Mouse (Mus musculus): ENCODE measurements around the gene Park7. TPM values are rescaled to one million over a fixed set of nuclear protein-coding genes. Genes with fewer than 3 reads are reported as not detected.
A peak's percentile ranks its signal among the peaks of the same experiment; 100 is the strongest.

Gene Park7
- total and polyA plus RNA-seq, 3 experiments, result 148 to 265 (median 234) TPM

GRCm38 (mm10) chr4:150889273-150889954, 24.8 kb downstream of the Park7 start:
- Histone ChIP-seq H3K27ac (peak overlapping the region; percentile 26; the same call in 1 of the 2 replicates), H3K79me2 (replicated peaks; ENCODE audit: control insufficient read depth, insufficient read depth, low read length) (no peaks in the 10 kb centered on the region), H3K4me1 (ENCODE audit: control insufficient read depth, insufficient read depth, low read length) (no peaks in the 10 kb centered on the region; the same call in 1 of the 2 replicates), H3K9ac (ENCODE audit: low read depth, low read length) (peak overlapping the region; percentile 7; the same call in 1 of the 2 replicates), H3K27me3 (ENCODE audit: control insufficient read depth, insufficient read depth, low read length) (no peaks in the 10 kb centered on the region), H3K36me3 (ENCODE audit: control insufficient read depth, insufficient read depth, low read length) (no peaks in the 10 kb centered on the region), H3K4me3 (peak overlapping the region; percentile 26)
- DNase-seq, result no peak
- intact Hi-C loops (cut with DNase I), result no loop called here
- 34% methylated on average over 20 of the region's 20 CpGs for WGBS
- TF ChIP-seq POLR2A (IDR thresholded peaks at IDR 0.05; ENCODE audit: insufficient read depth, low read depth, low read length), result 0 out of 2 replicates have a peak, but pooled peaks have one; percentile 21
- no peak for TF ChIP-seq CTCF (IDR thresholded peaks at IDR 0.05)
- no peak for TF ChIP-seq EP300 (IDR thresholded peaks at IDR 0.05; ENCODE audit: insufficient read depth, low read depth, low read length)

GRCm38 (mm10) chr4:150888492-150888891, 25.7 kb downstream of the Park7 start:
- DNase-seq, result no peak
- TF ChIP-seq POLR2A (IDR thresholded peaks at IDR 0.05; ENCODE audit: insufficient read depth, low read depth, low read length) (no peak), CTCF (IDR thresholded peaks at IDR 0.05) (no peak), EP300 (IDR thresholded peaks at IDR 0.05; ENCODE audit: insufficient read depth, low read depth, low read length) (no peak)
- Histone ChIP-seq H3K4me3 (no peak overlapping the region), H3K27ac (no peak overlapping the region), H3K27me3 (ENCODE audit: control insufficient read depth, insufficient read depth, low read length) (no peaks in the 10 kb centered on the region), H3K79me2 (replicated peaks; ENCODE audit: control insufficient read depth, insufficient read depth, low read length) (no peaks in the 10 kb centered on the region), H3K36me3 (ENCODE audit: control insufficient read depth, insufficient read depth, low read length) (no peaks in the 10 kb centered on the region), H3K9ac (ENCODE audit: low read depth, low read length) (no peak overlapping the region), H3K4me1 (ENCODE audit: control insufficient read depth, insufficient read depth, low read length) (no peaks in the 10 kb centered on the region; the same call in 1 of the 2 replicates)
- WGBS, result 91% methylated on average over 4 of the region's 4 CpGs
- intact Hi-C loops (cut with DNase I), result no loop called here

GRCm38 (mm10) chr4:150887903-150888302, 26.3 kb downstream of the Park7 start:
- TF ChIP-seq EP300 (IDR thresholded peaks at IDR 0.05; ENCODE audit: insufficient read depth, low read depth, low read length) (no peak), POLR2A (IDR thresholded peaks at IDR 0.05; ENCODE audit: insufficient read depth, low read depth, low read length) (no peak), CTCF (IDR thresholded peaks at IDR 0.05) (no peak)
- no peaks in the 10 kb centered on the region; the same call in 1 of the 2 replicates for H3K4me1 ChIP-seq (ENCODE audit: control insufficient read depth, insufficient read depth, low read length)
- no peaks in the 10 kb centered on the region for H3K79me2 ChIP-seq (replicated peaks; ENCODE audit: control insufficient read depth, insufficient read depth, low read length)
- no peak overlapping the region for H3K9ac ChIP-seq (ENCODE audit: low read depth, low read length)
- no peak for DNase-seq
- intact Hi-C loops (cut with DNase I), result no loop called here
- no peaks in the 10 kb centered on the region for H3K27me3 ChIP-seq (ENCODE audit: control insufficient read depth, insufficient read depth, low read length)
- no peak overlapping the region for H3K27ac ChIP-seq
- WGBS, result 91% methylated on average over 5 of the region's 5 CpGs
- H3K36me3 ChIP-seq (ENCODE audit: control insufficient read depth, insufficient read depth, low read length), result no peaks in the 10 kb centered on the region
- no peak overlapping the region for H3K4me3 ChIP-seq

GRCm38 (mm10) chr4:150882632-150883031, 31.6 kb downstream of the Park7 start:
- intact Hi-C loops (cut with DNase I), result no loop called here
- WGBS, result 71% methylated on average over 5 of the region's 5 CpGs
- no peaks in the 10 kb centered on the region for H3K4me1 ChIP-seq (ENCODE audit: control insufficient read depth, insufficient read depth, low read length)
- no peaks in the 10 kb centered on the region for H3K27me3 ChIP-seq (ENCODE audit: control insufficient read depth, insufficient read depth, low read length)
- no peak overlapping the region for H3K27ac ChIP-seq
- H3K4me3 ChIP-seq, result no peak overlapping the region
- TF ChIP-seq EP300 (IDR thresholded peaks at IDR 0.05; ENCODE audit: insufficient read depth, low read depth, low read length) (no peak), POLR2A (IDR thresholded peaks at IDR 0.05; ENCODE audit: insufficient read depth, low read depth, low read length) (no peak), CTCF (IDR thresholded peaks at IDR 0.05) (no peak)
- no peak overlapping the region for H3K9ac ChIP-seq (ENCODE audit: low read depth, low read length)
- H3K36me3 ChIP-seq (ENCODE audit: control insufficient read depth, insufficient read depth, low read length), result no peaks in the 10 kb centered on the region
- no peaks in the 10 kb centered on the region for H3K79me2 ChIP-seq (replicated peaks; ENCODE audit: control insufficient read depth, insufficient read depth, low read length)
- no peak for DNase-seq

- no peak for DNase-seq
- WGBS, result 84% methylated on average over 5 of the region's 5 CpGs
- Histone ChIP-seq H3K27ac (no peak overlapping the region), H3K4me1 (ENCODE audit: control insufficient read depth, insufficient read depth, low read length) (no peaks in the 10 kb centered on the region), H3K79me2 (replicated peaks; ENCODE audit: control insufficient read depth, insufficient read depth, low read length) (no peaks in the 10 kb centered on the region), H3K27me3 (ENCODE audit: control insufficient read depth, insufficient read depth, low read length) (no peaks in the 10 kb centered on the region), H3K9ac (ENCODE audit: low read depth, low read length) (no peak overlapping the region), H3K4me3 (no peak overlapping the region), H3K36me3 (ENCODE audit: control insufficient read depth, insufficient read depth, low read length) (no peaks in the 10 kb centered on the region)
- intact Hi-C loops (cut with DNase I), result no loop called here
- TF ChIP-seq EP300 (IDR thresholded peaks at IDR 0.05; ENCODE audit: insufficient read depth, low read depth, low read length), result no peak
- no peak for TF ChIP-seq CTCF (IDR thresholded peaks at IDR 0.05)
- no peak for TF ChIP-seq POLR2A (IDR thresholded peaks at IDR 0.05; ENCODE audit: insufficient read depth, low read depth, low read length)
Observed at GRCm38 (mm10) chr4:150880364-150880763, 33.9 kb downstream of the Park7 start.

- Histone ChIP-seq H3K9ac (ENCODE audit: low read depth, low read length) (no peak overlapping the region), H3K4me3 (no peak overlapping the region), H3K27me3 (ENCODE audit: control insufficient read depth, insufficient read depth, low read length) (no peaks in the 10 kb centered on the region), H3K79me2 (replicated peaks; ENCODE audit: control insufficient read depth, insufficient read depth, low read length) (no peaks in the 10 kb centered on the region), H3K27ac (no peak overlapping the region), H3K4me1 (ENCODE audit: control insufficient read depth, insufficient read depth, low read length) (no peaks in the 10 kb centered on the region), H3K36me3 (ENCODE audit: control insufficient read depth, insufficient read depth, low read length) (no peaks in the 10 kb centered on the region)
- TF ChIP-seq CTCF (IDR thresholded peaks at IDR 0.05) (no peak), EP300 (IDR thresholded peaks at IDR 0.05; ENCODE audit: insufficient read depth, low read depth, low read length) (no peak), POLR2A (IDR thresholded peaks at IDR 0.05; ENCODE audit: insufficient read depth, low read depth, low read length) (no peak)
- 90% methylated on average over 22 of the region's 22 CpGs for WGBS
- intact Hi-C loops (cut with DNase I), result no loop called here
- DNase-seq, result no peak
Observed at GRCm38 (mm10) chr4:150879631-150880030, 34.6 kb downstream of the Park7 start.
